Mouse (Mus musculus): ENCODE data around the gene Rps6ka2.

- no peak for TF ChIP-seq CTCF (IDR thresholded peaks at IDR 0.05; ENCODE audit: low read depth, low read length)
- no peak for TF ChIP-seq GATA1 (IDR thresholded peaks at IDR 0.05; ENCODE audit: borderline replicate concordance, low read length)
- no peak for TF ChIP-seq GATA2 (IDR thresholded peaks at IDR 0.05; ENCODE audit: borderline replicate concordance, low read depth, low read length)
These were observed 19.5 kb downstream of the Rps6ka2 start for GRCm38 (mm10) chr17:7189425-7189824.

All from G1E (cell line).